Mouse (Mus musculus): ENCODE data around the gene Cyb5b.

Cyb5b gene

DNA sequence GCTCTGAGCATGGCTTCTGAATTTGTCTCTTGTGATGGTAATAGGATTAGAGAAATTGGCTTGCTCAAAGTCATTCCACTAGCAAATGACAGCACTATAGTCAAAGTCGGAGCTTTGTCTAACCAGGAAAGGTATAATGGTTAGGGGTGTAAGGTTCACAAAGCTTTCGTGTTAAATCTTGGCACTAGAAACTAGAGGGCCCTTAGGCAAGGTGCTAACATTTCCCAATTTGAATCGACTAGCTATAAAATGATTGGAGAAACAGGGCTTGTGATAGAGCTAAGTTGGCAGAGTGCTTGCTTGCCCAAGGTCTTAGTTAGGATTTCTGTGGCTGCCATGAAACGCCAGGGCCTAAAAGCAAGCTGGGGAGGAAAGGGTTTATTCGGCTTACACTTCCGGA is 20.4 kb upstream of the Cyb5b start:
- DNase-seq (ENCODE audit: low spot score), result no peak

- no peak for DNase-seq (ENCODE audit: low spot score)
Observed at GRCm38 (mm10) chr8:107132581-107133491, 17.6 kb upstream of the Cyb5b start.

- no peak for DNase-seq (ENCODE audit: low spot score)
Observed at GRCm38 (mm10) chr8:107133881-107134280, 16.6 kb upstream of the Cyb5b start.

- DNase-seq (ENCODE audit: low spot score), result no peak
Observed at GRCm38 (mm10) chr8:107136003-107136612, 14.3 kb upstream of the Cyb5b start.

DNA sequence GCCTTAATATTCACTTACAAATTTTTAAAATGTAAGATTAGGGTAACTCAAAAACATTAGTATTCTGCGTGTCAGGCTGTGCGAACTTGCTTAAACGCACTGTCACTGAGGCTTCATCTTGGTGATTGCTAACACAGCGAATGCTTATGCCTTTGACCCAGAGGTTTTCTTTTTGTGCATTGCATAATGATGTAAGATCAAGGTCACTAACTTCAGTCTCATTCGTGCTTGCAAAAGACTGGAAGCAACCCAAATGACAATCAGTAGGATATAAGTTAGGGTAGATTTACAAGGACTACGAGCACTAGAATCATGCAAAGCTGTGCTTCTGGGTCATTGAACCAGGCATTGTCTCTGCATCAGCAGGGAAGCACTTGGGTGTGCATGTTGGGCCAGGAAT is 12.8 kb upstream of the Cyb5b start:
- no peak for DNase-seq (ENCODE audit: low spot score)

GRCm38 (mm10) chr8:107138338-107138737 is 12.1 kb upstream of the Cyb5b start:
- no peak for DNase-seq (ENCODE audit: low spot score)

DNA sequence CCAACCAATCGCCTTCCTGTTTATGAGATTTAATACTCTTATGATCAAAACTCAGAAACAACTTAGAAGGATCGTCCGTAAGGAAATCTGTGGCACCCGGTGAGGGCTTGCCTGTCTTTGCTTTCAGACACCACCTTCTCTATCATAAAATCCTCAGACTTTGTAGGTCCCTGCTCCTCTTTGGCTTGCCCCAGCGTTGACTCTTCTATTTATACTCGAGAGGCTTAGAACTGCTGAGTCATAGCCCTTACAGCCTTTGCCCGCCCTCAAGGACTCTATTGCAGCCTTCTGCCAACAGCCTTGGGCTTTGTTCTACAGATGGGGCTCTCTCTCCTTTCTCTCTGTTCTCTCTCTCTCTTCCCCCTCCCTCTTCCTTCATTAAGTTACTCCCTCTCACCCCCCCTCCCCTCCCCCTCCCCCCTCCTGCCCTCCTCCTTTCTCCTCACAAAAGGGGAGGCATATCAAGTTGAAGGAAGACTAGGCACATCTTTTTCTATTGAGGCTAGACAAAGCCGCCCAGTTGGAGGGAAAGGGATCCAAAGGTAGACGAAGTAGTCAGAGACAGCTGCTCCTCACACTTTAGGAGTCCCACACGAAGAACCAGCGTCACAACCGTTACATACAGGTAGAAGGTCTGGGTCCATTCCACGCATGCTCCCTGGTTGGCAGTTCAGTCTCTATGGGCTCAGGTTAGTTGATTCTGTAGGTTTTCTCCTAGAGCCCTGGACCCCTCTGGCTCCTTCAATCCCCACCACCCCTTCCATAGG is 10.6 kb upstream of the Cyb5b start:
- DNase-seq (ENCODE audit: low spot score), result no peak

GRCm38 (mm10) chr8:107142539-107142938 is 7.9 kb upstream of the Cyb5b start:
- DNase-seq (ENCODE audit: low spot score), result no peak

GRCm38 (mm10) chr8:107143501-107143900 is 6.9 kb upstream of the Cyb5b start:
- no peak for DNase-seq (ENCODE audit: low spot score)

GRCm38 (mm10) chr8:107146186-107146585 is 4.3 kb upstream of the Cyb5b start:
- no peak for DNase-seq (ENCODE audit: low spot score)

GRCm38 (mm10) chr8:107148802-107149201 is 1.6 kb upstream of the Cyb5b start:
- DNase-seq (ENCODE audit: low spot score), result no peak

DNA sequence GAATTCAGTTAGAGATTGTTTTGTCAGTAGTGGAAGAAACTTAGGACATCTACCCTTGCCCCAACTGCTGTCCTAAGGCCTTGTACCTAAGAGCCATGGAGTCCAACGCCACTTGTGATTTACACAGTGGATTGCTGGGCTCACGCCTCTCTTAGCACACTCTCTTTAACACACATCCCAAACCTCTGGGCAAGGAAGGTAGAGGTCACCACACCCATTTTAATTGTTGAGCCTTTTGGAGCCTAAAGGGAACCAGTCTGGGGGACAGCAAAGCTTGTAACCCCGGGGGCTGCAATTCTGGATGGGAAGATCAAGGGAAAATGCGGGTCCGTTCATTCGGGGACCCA is 410 bp upstream of the Cyb5b start:
- DNase-seq (ENCODE audit: low spot score), result no peak

- no peak for DNase-seq (ENCODE audit: low spot score)
Observed at GRCm38 (mm10) chr8:107151212-107151920, 926 bp downstream of the Cyb5b start.

DNA sequence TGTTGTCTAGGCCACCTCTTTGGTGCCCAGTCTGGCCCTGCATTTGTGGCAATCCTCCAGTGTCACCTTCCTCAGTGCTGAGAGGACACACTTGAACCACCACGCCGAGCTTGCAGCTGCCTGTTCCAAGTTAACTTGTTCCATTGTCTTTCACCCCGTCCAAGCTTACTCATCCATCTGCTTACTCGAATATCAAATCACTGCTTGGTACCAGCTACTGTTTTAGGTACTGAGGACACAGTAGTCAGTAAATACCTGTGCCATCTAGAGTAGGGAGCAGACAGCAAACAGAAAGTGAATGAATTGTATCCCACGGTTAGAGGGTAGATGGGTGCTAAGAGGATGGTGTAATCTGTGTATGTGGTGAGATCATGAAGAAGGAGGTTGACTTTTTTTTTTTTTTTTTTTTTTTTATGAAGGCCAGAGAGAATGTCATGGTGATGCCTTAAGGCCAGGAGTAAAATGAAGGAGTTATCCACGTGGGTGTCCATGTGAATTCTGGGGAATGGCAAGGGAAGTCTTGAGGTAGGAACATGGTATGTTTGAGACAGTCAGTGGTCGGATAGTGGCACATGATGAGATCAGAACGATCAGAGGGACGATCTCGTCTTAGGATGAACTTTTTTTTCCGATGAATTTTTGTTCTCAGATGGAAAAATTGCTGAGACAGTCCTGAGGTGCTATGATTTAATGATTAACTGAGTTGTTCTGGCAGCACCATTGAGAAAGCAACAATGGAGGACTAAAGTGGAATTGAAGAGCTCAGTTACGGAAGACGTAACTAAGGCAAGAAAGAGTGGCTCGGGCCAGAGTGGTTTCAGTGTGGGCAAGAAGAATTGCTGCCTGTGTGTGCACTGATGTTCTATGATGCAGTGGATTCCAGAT is 3.1 kb downstream of the Cyb5b start:
- no peak for DNase-seq (ENCODE audit: low spot score)

DNA sequence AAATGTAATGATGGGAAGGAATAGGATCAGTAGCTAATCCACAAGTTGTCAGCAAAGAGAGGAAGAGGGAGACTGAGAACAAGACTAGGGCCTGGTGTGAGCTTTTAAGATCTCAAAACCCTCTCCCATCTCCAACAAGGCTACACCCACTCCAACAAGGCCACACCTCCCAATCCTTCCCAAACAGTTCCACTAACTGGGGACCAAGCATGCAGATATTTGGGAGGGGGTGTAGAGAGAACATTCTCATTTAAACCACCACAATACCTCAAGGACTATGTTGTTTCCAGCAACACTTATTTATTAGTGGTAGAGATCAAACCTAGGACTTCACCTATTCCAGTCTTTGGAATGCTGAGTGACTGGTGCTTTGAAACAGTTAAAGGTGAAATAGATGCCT is 6.4 kb downstream of the Cyb5b start:
- DNase-seq (ENCODE audit: low spot score), result no peak

- no peak for DNase-seq (ENCODE audit: low spot score)
Observed at GRCm38 (mm10) chr8:107157836-107158235, 7.4 kb downstream of the Cyb5b start.

DNA sequence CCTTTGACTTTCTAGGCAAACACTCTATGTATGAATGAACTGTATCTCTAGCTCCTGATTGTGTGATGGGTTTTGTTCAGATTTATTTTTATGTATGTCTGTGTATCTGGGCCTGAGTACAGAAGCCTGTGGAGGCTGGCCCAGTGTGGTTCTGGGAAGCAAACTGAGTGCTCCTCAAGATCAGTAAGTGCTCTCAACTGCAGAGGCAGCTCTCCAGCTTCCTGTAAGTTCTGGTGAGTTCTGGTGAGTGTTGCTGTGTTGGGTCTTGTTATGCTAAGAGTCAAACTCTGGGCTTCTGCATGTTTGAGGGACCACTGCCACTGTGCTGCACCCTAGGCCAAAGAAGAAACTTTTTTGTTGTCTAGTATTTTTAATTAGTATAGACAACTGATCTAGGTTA is 8.4 kb downstream of the Cyb5b start:
- DNase-seq (ENCODE audit: low spot score), result no peak

- no peak for DNase-seq (ENCODE audit: low spot score)
Observed at GRCm38 (mm10) chr8:107164251-107164773, 13.9 kb downstream of the Cyb5b start.

GRCm38 (mm10) chr8:107165745-107166144 is 15.3 kb downstream of the Cyb5b start:
- DNase-seq (ENCODE audit: low spot score), result no peak

DNA sequence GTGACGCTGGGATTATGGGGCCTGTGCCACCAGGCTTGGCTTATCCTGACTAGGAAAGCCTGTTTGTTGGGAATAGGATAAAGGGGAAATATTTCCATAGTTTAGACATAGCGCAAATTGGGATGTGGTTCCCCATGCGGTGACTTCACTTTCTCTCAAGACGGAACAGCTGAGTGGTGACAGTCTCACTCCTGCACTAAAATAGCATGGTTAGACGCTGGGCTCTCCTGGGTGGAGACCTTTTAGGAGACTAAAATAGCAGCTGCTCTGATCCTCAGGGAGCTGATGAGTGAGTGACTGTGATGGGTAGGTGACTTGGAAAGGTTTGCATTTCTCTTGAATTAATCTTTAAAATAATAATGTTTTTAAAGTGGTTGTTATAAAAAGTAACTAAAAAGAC is 17.4 kb downstream of the Cyb5b start:
- no peak for DNase-seq (ENCODE audit: low spot score)

- DNase-seq (ENCODE audit: low spot score), result no peak
Observed at GRCm38 (mm10) chr8:107172152-107172551, 21.7 kb downstream of the Cyb5b start.
